Mouse (Mus musculus): ENCODE measurements around the gene Ccdc149.

Ccdc149 gene

GRCm38 (mm10) chr5:52470991-52471801 lies at the start of gene Ccdc149:
Gene Ccdc149 (minus strand): TSS chr5:52471521.
- DNase-seq (ENCODE audit: low read depth, low spot score) = peak; percentile 90

- DNase-seq (ENCODE audit: low read depth, low spot score) = no peak
Measured at GRCm38 (mm10) chr5:52519921-52520320, 48.6 kb upstream of the Ccdc149 start.

- no peak for DNase-seq (ENCODE audit: low read depth, low spot score)
Measured at GRCm38 (mm10) chr5:52516072-52516476, 44.8 kb upstream of the Ccdc149 start.

- DNase-seq (ENCODE audit: low read depth, low spot score) = no peak
Measured at GRCm38 (mm10) chr5:52515246-52516021, 44.1 kb upstream of the Ccdc149 start.

- no peak for DNase-seq (ENCODE audit: low read depth, low spot score)
Measured at GRCm38 (mm10) chr5:52511089-52511488, 39.8 kb upstream of the Ccdc149 start.

GRCm38 (mm10) chr5:52509416-52509815 lies 38.1 kb upstream of the Ccdc149 start:
- DNase-seq (ENCODE audit: low read depth, low spot score) = no peak

- no peak for DNase-seq (ENCODE audit: low read depth, low spot score)
Measured at GRCm38 (mm10) chr5:52504666-52505065, 33.3 kb upstream of the Ccdc149 start.

GRCm38 (mm10) chr5:52504148-52504547 lies 32.8 kb upstream of the Ccdc149 start:
- DNase-seq (ENCODE audit: low read depth, low spot score) = no peak

GRCm38 (mm10) chr5:52495671-52496070 lies 24.4 kb upstream of the Ccdc149 start:
- no peak for DNase-seq (ENCODE audit: low read depth, low spot score)

GRCm38 (mm10) chr5:52491496-52491895 lies 20.2 kb upstream of the Ccdc149 start:
- DNase-seq (ENCODE audit: low read depth, low spot score) = no peak

GRCm38 (mm10) chr5:52487559-52488430 lies 16.5 kb upstream of the Ccdc149 start:
- no peak for DNase-seq (ENCODE audit: low read depth, low spot score)

GRCm38 (mm10) chr5:52476826-52477225 lies 5.5 kb upstream of the Ccdc149 start:
- no peak for DNase-seq (ENCODE audit: low read depth, low spot score)

GRCm38 (mm10) chr5:52476292-52476701 lies 5.0 kb upstream of the Ccdc149 start:
- no peak for DNase-seq (ENCODE audit: low read depth, low spot score)

- no peak for DNase-seq (ENCODE audit: low read depth, low spot score)
Measured at GRCm38 (mm10) chr5:52473988-52474387, 2.7 kb upstream of the Ccdc149 start.

GRCm38 (mm10) chr5:52470551-52470950 lies 770 bp downstream of the Ccdc149 start:
- DNase-seq (ENCODE audit: low read depth, low spot score) = no peak

GRCm38 (mm10) chr5:52467841-52468240 lies 3.5 kb downstream of the Ccdc149 start:
- no peak for DNase-seq (ENCODE audit: low read depth, low spot score)

GRCm38 (mm10) chr5:52462447-52462846 lies 8.9 kb downstream of the Ccdc149 start:
- DNase-seq (ENCODE audit: low read depth, low spot score) = no peak

- DNase-seq (ENCODE audit: low read depth, low spot score) = no peak
Measured at GRCm38 (mm10) chr5:52461434-52462124, 9.7 kb downstream of the Ccdc149 start.

GRCm38 (mm10) chr5:52459308-52459707 lies 12.0 kb downstream of the Ccdc149 start:
- DNase-seq (ENCODE audit: low read depth, low spot score) = no peak

- no peak for DNase-seq (ENCODE audit: low read depth, low spot score)
Measured at GRCm38 (mm10) chr5:52457154-52457553, 14.2 kb downstream of the Ccdc149 start.

GRCm38 (mm10) chr5:52450821-52451220 lies 20.5 kb downstream of the Ccdc149 start:
- no peak for DNase-seq (ENCODE audit: low read depth, low spot score)
